Mouse (Mus musculus): ENCODE measurements around the gene BC055324. TPM values are rescaled to one million over a fixed set of nuclear protein-coding genes. Genes with fewer than 3 reads are reported as not detected.

The BC055324 gene
- total RNA-seq, 2 experiments from 2014 or later, result 4.3 to 6.0 TPM

Other genes with a start within 250 kb of the BC055324 start
- gene Kifap3, start 215.2 kb downstream of the BC055324 start, total RNA-seq (2021), result 10 to 100 TPM; 28.7 to 33.9 TPM
- 10 to 100 TPM in 1 of 2 experiments, 1 to 10 TPM in 1; 7.7 to 11.3 TPM for gene Scyl3, start 65.7 kb downstream of the BC055324 start, total RNA-seq (2021)
- 1 to 10 TPM; 2.7 to 3.9 TPM for gene Mettl18, start 93 bp upstream of the BC055324 start, total RNA-seq (2021)
- gene Sele, start 53.4 kb upstream of the BC055324 start, total RNA-seq (2021), result under 1 TPM; 0.08 to 0.17 TPM
- gene Sell, start 67.2 kb upstream of the BC055324 start, total RNA-seq (2021), result under 1 TPM; 0.39 to 0.56 TPM
- gene Selp, start 120.5 kb upstream of the BC055324 start, total RNA-seq (2021), result 1 to 10 TPM in 1 of 2 experiments, under 1 TPM in 1; 0.81 to 1.5 TPM
- gene F5, start 157.0 kb upstream of the BC055324 start, total RNA-seq (2021), result under 1 TPM; 0.32 to 0.80 TPM